26 mouse cellular contexts compared by ENCODE assay signal in genomic region chr5:130708616-130709015, GRCm38 (mm10).
"Had no signal": no experiment of that assay in that cellular context is flagged by ENCODE, and none has a peak within 500 bp of the region (broad histone marks: within the 10 kb centered on the region; RNA-seq: fewer than 3 reads in every experiment).

No protein-coding gene starts in this region.

- ATAC-seq: hindbrain, postnatal 0 days; intestine, embryonic 16.5 days; liver, embryonic 12.5 days had no signal

- H3K27ac ChIP-seq: heart, embryonic 13.5 days; heart, embryonic 15.5 days; hindbrain, embryonic 13.5 days; hindbrain, embryonic 15.5 days; hindbrain, postnatal 0 days; kidney, embryonic 15.5 days; kidney, postnatal 0 days; left cerebral cortex, adult 2 months; limb, embryonic 13.5 days; limb, embryonic 15.5 days; liver, embryonic 12.5 days; liver, embryonic 14.5 days had no signal

- H3K4me1 ChIP-seq: heart, embryonic 13.5 days; heart, embryonic 15.5 days; hindbrain, embryonic 15.5 days; kidney, embryonic 15.5 days; limb, embryonic 13.5 days; limb, embryonic 15.5 days had no signal

- H3K36me3 ChIP-seq: heart, embryonic 13.5 days; heart, embryonic 15.5 days; hindbrain, embryonic 13.5 days; hindbrain, embryonic 15.5 days; kidney, embryonic 15.5 days; limb, embryonic 13.5 days; limb, embryonic 15.5 days; liver, embryonic 12.5 days had no signal

- H3K9ac ChIP-seq: heart, embryonic 13.5 days; heart, embryonic 15.5 days; hindbrain, embryonic 13.5 days; hindbrain, embryonic 15.5 days; kidney, embryonic 15.5 days; limb, embryonic 13.5 days; limb, embryonic 15.5 days; liver, embryonic 12.5 days; liver, embryonic 14.5 days had no signal

- H3K4me2 ChIP-seq: heart, embryonic 11.5 days; heart, embryonic 13.5 days; heart, embryonic 15.5 days; hindbrain, embryonic 13.5 days; hindbrain, embryonic 15.5 days; kidney, embryonic 15.5 days; limb, embryonic 13.5 days; limb, embryonic 15.5 days; liver, embryonic 12.5 days had no signal

- H3K4me3 ChIP-seq: heart, embryonic 13.5 days; heart, embryonic 15.5 days; hindbrain, embryonic 13.5 days; hindbrain, embryonic 15.5 days; kidney, embryonic 15.5 days; left cerebral cortex, adult 2 months; limb, embryonic 13.5 days; limb, embryonic 15.5 days; liver, embryonic 12.5 days had no signal

- H3K9me3 ChIP-seq: heart, embryonic 15.5 days; hindbrain, embryonic 13.5 days; hindbrain, embryonic 15.5 days; kidney, embryonic 15.5 days; limb, embryonic 13.5 days; limb, embryonic 15.5 days; liver, embryonic 12.5 days had no signal

- DNase-seq: gastrocnemius, postnatal 14 days; gastrocnemius, postnatal 36 days; heart, adult 18-20 months; heart, postnatal 14 days; heart, postnatal 36 days; kidney, adult 11 months; kidney, adult 2 months; kidney, adult 9 months; kidney, postnatal 14 days; kidney, postnatal 36 days; layer of hippocampus, adult 9-11 months; layer of hippocampus, postnatal 36 days had no signal

- H3K27me3 ChIP-seq: heart, embryonic 13.5 days; heart, embryonic 15.5 days; hindbrain, embryonic 13.5 days; hindbrain, embryonic 15.5 days; kidney, embryonic 15.5 days; limb, embryonic 13.5 days; limb, embryonic 15.5 days; liver, embryonic 12.5 days had no signal
